Mouse (Mus musculus): ENCODE measurements at regions not wholly inside any gene's neighbourhood (a gene's known extent, or its start where the extent isn't known, plus 50 kb on each side); places are given as distances from the start of the nearest gene placed in this dataset.
A peak's percentile ranks its signal among the peaks of the same experiment; 100 is the strongest.

DNA sequence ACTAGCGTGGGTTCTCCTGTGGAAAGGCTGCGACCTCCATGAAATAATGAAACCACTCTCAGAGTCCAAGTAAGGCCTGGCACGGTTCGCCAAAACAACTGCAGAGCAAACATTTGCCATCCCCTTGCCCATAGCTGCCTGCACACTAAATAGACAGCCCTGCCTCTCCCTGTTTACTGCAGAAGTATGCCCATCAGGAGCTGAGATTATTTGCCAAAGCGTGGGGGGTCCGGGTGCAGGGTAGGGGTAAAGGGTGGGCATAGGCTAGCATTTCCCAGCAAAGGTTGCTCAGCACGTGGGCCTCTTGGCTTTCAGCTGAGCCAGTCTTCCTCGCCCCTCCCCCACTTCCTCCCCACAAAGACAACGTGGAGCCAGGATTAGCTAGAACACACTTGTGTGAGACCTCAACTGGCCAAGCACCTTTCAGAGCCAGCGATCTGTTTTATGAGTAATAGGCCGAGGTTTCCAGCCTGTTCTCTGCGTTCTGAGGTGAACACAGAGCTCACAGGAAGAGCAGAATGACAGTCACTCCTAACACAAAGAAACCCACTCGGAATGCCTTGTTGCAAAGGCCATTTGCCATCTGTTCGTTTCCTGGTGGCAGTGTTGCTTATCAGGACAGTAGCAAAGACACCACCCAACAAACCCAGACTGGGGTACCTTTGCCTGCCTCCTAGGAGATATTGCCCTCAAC is 55.6 kb upstream of the Cep85l start:
- DNase-seq (ENCODE audit: low spot score), result peak; percentile 78

- peak; percentile 57 for DNase-seq (ENCODE audit: low spot score)
These were observed 54.8 kb upstream of the Cep85l start for GRCm38 (mm10) chr10:53434376-53435171.

DNA sequence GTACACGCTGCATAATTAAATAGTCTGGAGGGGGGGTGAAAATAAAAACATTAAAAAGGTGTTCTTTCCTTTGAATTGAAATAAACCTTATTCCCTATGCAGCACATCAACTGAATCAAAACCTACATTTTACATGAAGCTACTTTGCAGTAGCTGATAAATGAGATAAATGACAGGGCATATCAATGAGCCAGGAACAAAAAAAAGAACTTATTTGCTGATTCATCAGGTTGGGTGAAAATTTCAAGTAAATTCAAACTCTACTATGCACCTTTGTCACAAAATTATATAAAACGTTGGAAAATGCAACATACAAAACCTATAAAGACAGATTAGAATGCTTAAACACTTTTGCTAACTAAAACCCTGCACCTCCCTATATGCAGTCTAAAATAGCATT is 53.0 kb upstream of the Cep85l start:
- DNase-seq (ENCODE audit: low spot score), result no peak

DNA sequence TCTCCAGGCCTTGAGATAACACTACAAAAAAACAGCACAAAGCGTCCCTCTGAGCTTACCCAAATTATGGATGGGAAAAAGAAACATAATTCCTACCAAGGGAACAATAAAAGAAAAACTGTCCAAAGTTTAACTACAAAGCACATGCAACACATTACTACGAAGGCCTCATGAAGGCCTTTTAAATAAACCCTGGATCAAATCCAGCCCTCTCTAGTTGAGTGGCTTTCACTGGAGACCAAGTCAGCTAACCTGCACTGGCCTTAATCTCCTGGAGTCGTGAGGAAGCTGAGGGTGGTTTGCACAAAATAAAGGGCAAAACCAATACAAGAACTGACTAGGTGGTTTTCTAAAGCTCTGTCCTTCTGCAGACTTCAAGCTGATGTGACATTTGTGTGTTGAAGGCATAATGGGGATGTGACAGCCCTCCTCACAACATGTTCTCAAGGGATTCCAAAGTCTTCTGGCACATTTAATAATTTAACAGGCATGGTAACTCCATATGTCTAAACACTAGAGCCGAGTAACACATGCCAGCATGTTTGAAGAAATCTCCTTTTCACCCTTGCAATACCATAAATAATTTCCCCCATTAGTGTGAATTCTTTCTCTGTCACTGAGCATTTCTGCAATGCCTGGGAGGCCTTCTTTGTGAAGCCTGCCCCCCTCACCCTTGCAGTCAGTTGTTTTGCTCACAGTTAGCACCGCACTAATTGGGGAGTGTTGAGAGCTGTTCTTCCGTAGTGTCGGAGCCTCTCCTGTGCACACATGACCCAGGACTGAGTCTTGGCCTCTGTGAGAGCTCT is 50.0 kb upstream of the Cep85l start:
- DNase-seq (ENCODE audit: low spot score), result no peak

Measured in gastrocnemius, adult 18-20 months (tissue).